Mouse (Mus musculus): ENCODE measurements around the gene Gtpbp3. TPM values are rescaled to one million over a fixed set of nuclear protein-coding genes. Genes with fewer than 3 reads are reported as not detected.
A peak's percentile ranks its signal among the peaks of the same experiment; 100 is the strongest.

Gene Gtpbp3
- total and polyA plus RNA-seq, 3 experiments, result 49.4 to 50.1 TPM; not detected in 1

GRCm38 (mm10) chr8:71509316-71509715 is 21.4 kb downstream of the Gtpbp3 start:
- H3K36me3 ChIP-seq (ENCODE audit: control insufficient read depth in 1 of 2, insufficient read depth in 2 of 2, low read length in 2 of 2), result peaks cover 0 to 3% of the 10 kb centered on the region in 2 experiments; a peak in 1 of 4 replicates
- peaks cover 2 to 19% of the 10 kb centered on the region in 2 experiments; a peak in 3 of 4 replicates for H3K4me1 ChIP-seq (ENCODE audit: control insufficient read depth in 1 of 2, insufficient read depth in 2 of 2, low read length in 2 of 2)
- H3K27me3 ChIP-seq (ENCODE audit: control insufficient read depth in 1 of 2, insufficient read depth in 2 of 2, low read length in 2 of 2), result no peaks in the 10 kb centered on the region

GRCm38 (mm10) chr8:71511644-71512043 is 23.7 kb downstream of the Gtpbp3 start, which contains the start of gene Plvap:
TSS of gene Plvap (minus strand) at chr8:71511752.
- peaks cover 2 to 19% of the 10 kb centered on the region in 2 experiments; a peak in 3 of 4 replicates for H3K4me1 ChIP-seq (ENCODE audit: control insufficient read depth in 1 of 2, insufficient read depth in 2 of 2, low read length in 2 of 2)
- DNase-seq (ENCODE audit: low read depth, low spot score), result peak; percentile 92
- H3K36me3 ChIP-seq (ENCODE audit: control insufficient read depth in 1 of 2, insufficient read depth in 2 of 2, low read length in 2 of 2), result peaks cover 0 to 3% of the 10 kb centered on the region in 2 experiments; a peak in 1 of 4 replicates
- peak within 1 kb of the TSS; percentile 11 to 55 for H3K4me3 ChIP-seq (ENCODE audit: control insufficient read depth in 1 of 2, insufficient read depth in 1 of 2, low read depth in 2 of 2, low read length in 2 of 2)
- peaks cover 3% of the 10 kb centered on the region for H3K79me2 ChIP-seq (ENCODE audit: control insufficient read depth, insufficient read depth, low read length, poor library complexity)
- H3K9me3 ChIP-seq (replicated peaks; ENCODE audit: insufficient read depth, low read length), result no peaks in the 10 kb centered on the region
- no peaks in the 10 kb centered on the region for H3K27me3 ChIP-seq (ENCODE audit: control insufficient read depth in 1 of 2, insufficient read depth in 2 of 2, low read length in 2 of 2)
- H3K9ac ChIP-seq (ENCODE audit: control insufficient read depth, low read depth, low read length, poor library complexity, severe bottlenecking), result peak within 1 kb of the TSS; percentile 66
- TF ChIP-seq UBTF (IDR thresholded peaks at IDR 0.05; ENCODE audit: borderline replicate concordance, insufficient read depth, low read depth, low read length) (no peak), SIN3A (IDR thresholded peaks at IDR 0.05; ENCODE audit: low read length) (peak; percentile 71; the same call in 1 of the 2 replicates), MAFK (IDR thresholded peaks at IDR 0.05; ENCODE audit: borderline replicate concordance, low read depth, low read length) (no peak), GATA1 (IDR thresholded peaks at IDR 0.05; ENCODE audit: low read depth, low read length) (peak; percentile 78), ZMIZ1 (IDR thresholded peaks at IDR 0.05; ENCODE audit: low read depth, low read length) (no peak), POLR2A (IDR thresholded peaks at IDR 0.05; ENCODE audit: control insufficient read depth in 1 of 2, insufficient read depth in 1 of 2, low read depth in 1 of 2, low read length in 2 of 2, poor library complexity in 1 of 2) (peak; percentile 49 to 57; a peak in 1 of 4 replicates), TAL1 (IDR thresholded peaks at IDR 0.05; ENCODE audit: low read length) (peak; percentile 92), MAZ (IDR thresholded peaks at IDR 0.05; ENCODE audit: low read depth, low read length) (peak; percentile 72; the same call in 1 of the 2 replicates), TCF12 (IDR thresholded peaks at IDR 0.05; ENCODE audit: low read depth, low read length) (peak; percentile 87), GABPA (IDR thresholded peaks at IDR 0.05; ENCODE audit: low read depth, low read length) (no peak), ETS1 (IDR thresholded peaks at IDR 0.05; ENCODE audit: low read depth, low read length) (peak; percentile 20; the same call in 1 of the 2 replicates), MXI1 (IDR thresholded peaks at IDR 0.05; ENCODE audit: low read depth, low read length) (peak; percentile 25; the same call in 1 of the 2 replicates), NELFE (IDR thresholded peaks at IDR 0.05; ENCODE audit: low read depth, low read length) (0 out of 2 replicates have a peak, but pooled peaks have one; percentile 22), ELF1 (IDR thresholded peaks at IDR 0.05; ENCODE audit: low read depth, low read length) (no peak), EP300 (IDR thresholded peaks at IDR 0.05; ENCODE audit: low read depth in 1 of 2, low read length in 2 of 2) (peak; percentile 76 to 91), TBP (IDR thresholded peaks at IDR 0.05; ENCODE audit: low read depth, low read length) (peak; percentile 45; the same call in 1 of the 2 replicates)
- peak within 1 kb of the TSS; percentile 62 for H3K27ac ChIP-seq (ENCODE audit: control insufficient read depth, low read depth, low read length)

More at GRCm38 (mm10) chr8:71509316-71509715, 21.4 kb downstream of the Gtpbp3 start:
- Histone ChIP-seq H3K4me3 (ENCODE audit: control insufficient read depth in 1 of 2, insufficient read depth in 1 of 2, low read depth in 2 of 2, low read length in 2 of 2) (no peak overlapping the region), H3K79me2 (ENCODE audit: control insufficient read depth, insufficient read depth, low read length, poor library complexity) (peaks cover 3% of the 10 kb centered on the region), H3K9me3 (replicated peaks; ENCODE audit: insufficient read depth, low read length) (no peaks in the 10 kb centered on the region), H3K9ac (ENCODE audit: control insufficient read depth, low read depth, low read length, poor library complexity, severe bottlenecking) (no peak overlapping the region), H3K27ac (ENCODE audit: control insufficient read depth, low read depth, low read length) (no peak overlapping the region)
- TF ChIP-seq MAZ (IDR thresholded peaks at IDR 0.05; ENCODE audit: low read depth, low read length) (no peak), ZMIZ1 (IDR thresholded peaks at IDR 0.05; ENCODE audit: low read depth, low read length) (no peak), TCF12 (IDR thresholded peaks at IDR 0.05; ENCODE audit: low read depth, low read length) (no peak), MAFK (IDR thresholded peaks at IDR 0.05; ENCODE audit: borderline replicate concordance, low read depth, low read length) (no peak), RCOR1 (IDR thresholded peaks at IDR 0.05; ENCODE audit: low read depth, low read length) (no peak)
- DNase-seq (ENCODE audit: low read depth, low spot score), result no peak

All from MEL (cell line).